2 mouse cellular contexts compared by ENCODE assay signal in genomic region chr16:14296544-14297124, GRCm38 (mm10).
A peak's percentile ranks its signal among the peaks of the same experiment; 100 is the strongest.
TF ChIP-seq lines count a peak whose summit lies in the region.

No protein-coding gene starts in this region.

TF ChIP-seq in CH12.LX, 34 proteins besides CTCF, POLR2A, EP300 and RAD21:
- TF ChIP-seq TCF12 (IDR thresholded peaks at IDR 0.05; ENCODE audit: low read depth, low read length) (no peak), POLR2AphosphoS2 (IDR thresholded peaks at IDR 0.05; ENCODE audit: low read depth, low read length) (no peak), SIN3A (IDR thresholded peaks at IDR 0.05; ENCODE audit: low read length) (0 out of 2 replicates have a peak, but pooled peaks have one; percentile 16), NELFE (IDR thresholded peaks at IDR 0.05; ENCODE audit: low read depth, low read length) (no peak)

TF ChIP-seq in MEL, 35 proteins besides CTCF, POLR2A, EP300 and RAD21:
- TF ChIP-seq POLR2AphosphoS2 (IDR thresholded peaks at IDR 0.05; ENCODE audit: low read length) (0 out of 2 replicates have a peak, but pooled peaks have one; percentile 52), MYC (IDR thresholded peaks at IDR 0.05; ENCODE audit: low read depth, low read length) (no peak)
